Mouse (Mus musculus) embryonic facial prominence, embryonic 12.5 days (tissue): Measurements from ENCODE around the gene Vwa8. TPM values are rescaled to one million over a fixed set of nuclear protein-coding genes. Genes with fewer than 3 reads are reported as not detected.

Experiments
- ATAC-seq: fragments of 200-750 bp; cut with Nextera tagmentation; 2 replicates; pipeline ENCODE4 v1.8.0; 2017; ENCODE audit not compliant: insufficient number of reproducible peaks, insufficient read depth, low FRiP score, low TSS enrichment
- H3K27ac ChIP-seq: fragments of 300-500 bp; sonication (generic); 2 replicates; pipeline ENCODE4 v1.5.1; 2016; ENCODE audit warnings: mild to moderate bottlenecking
- H3K27me3 ChIP-seq: fragments of 300-500 bp; sonication (generic); 2 replicates; pipeline ENCODE4 v1.6.1; 2016; ENCODE audit warnings: mild to moderate bottlenecking, moderate library complexity
- H3K36me3 ChIP-seq: fragments of 300-500 bp; sonication (generic); 2 replicates; pipeline ENCODE4 v1.6.1; 2016; ENCODE audit warnings: mild to moderate bottlenecking
- H3K4me1 ChIP-seq: fragments of 300-500 bp; sonication (generic); 2 replicates; pipeline ENCODE4 v1.6.1; 2016
- H3K4me2 ChIP-seq: fragments of 300-500 bp; sonication (generic); replicated peaks from 2 replicates; pipeline ENCODE4 v1.6.1; 2016; ENCODE audit warnings: mild to moderate bottlenecking, moderate library complexity
- H3K4me3 ChIP-seq: fragments of 300-500 bp; sonication (generic); 2 replicates; pipeline ENCODE4 v1.5.1; 2016; ENCODE audit warnings: mild to moderate bottlenecking
- H3K9ac ChIP-seq: fragments of 300-500 bp; sonication (generic); 2 replicates; pipeline ENCODE4 v1.6.1; 2016; ENCODE audit warnings: mild to moderate bottlenecking, moderate library complexity
- H3K9me3 ChIP-seq: fragments of 300-500 bp; sonication (generic); 2 replicates; pipeline ENCODE4 v1.6.1; 2016; ENCODE audit warnings: mild to moderate bottlenecking, moderate library complexity
- WGBS: fragments of 180-500 bp; shearing (Covaris S2); methylation state at CpG from one replicate; pipeline ENCODE4 v1.1.7; 2016; 5-methylcytosine and 5-hydroxymethylcytosine counted together
- polyA plus RNA-seq: library from polyadenylated mRNA; unstranded; fragments of >200 nt; fragmentation: Nextera tagmentation; extraction: Ambion mirVana; gene quantifications from 2 replicates; pipeline ENCODE4 v1.2.1, GENCODE M21; 2016

Vwa8 gene
- polyA plus RNA-seq, 1 experiment from 2014 or later, result 10.6 TPM

- 26% methylated on average over 15 of the region's 17 CpGs for WGBS
- H3K36me3 ChIP-seq, result no peaks in the 10 kb centered on the region
- H3K4me3 ChIP-seq, result no peak overlapping the region
- 0 out of 2 replicates have a peak overlapping the region, but pooled peaks have one; percentile 13 for H3K4me2 ChIP-seq
- no peak overlapping the region for H3K9ac ChIP-seq
- peak; percentile 12; the same call in 1 of the 2 replicates for ATAC-seq
- H3K27me3 ChIP-seq, result no peaks in the 10 kb centered on the region
- no peaks in the 10 kb centered on the region for H3K9me3 ChIP-seq
- H3K27ac ChIP-seq, result 0 out of 2 replicates have a peak overlapping the region, but pooled peaks have one; percentile 36
- peaks cover 17% of the 10 kb centered on the region for H3K4me1 ChIP-seq
These were observed 308.8 kb downstream of the Vwa8 start for GRCm38 (mm10) chr14:79157451-79158218.

GRCm38 (mm10) chr14:79158219-79158521 is 309.3 kb downstream of the Vwa8 start:
- Histone ChIP-seq H3K27me3 (no peaks in the 10 kb centered on the region), H3K4me3 (no peak overlapping the region), H3K4me2 (no peak overlapping the region), H3K4me1 (peaks cover 17% of the 10 kb centered on the region), H3K36me3 (no peaks in the 10 kb centered on the region), H3K27ac (0 out of 2 replicates have a peak overlapping the region, but pooled peaks have one; percentile 36), H3K9me3 (no peaks in the 10 kb centered on the region), H3K9ac (no peak overlapping the region)
- ATAC-seq, result no peak
- 56% methylated on average over 12 of the region's 12 CpGs for WGBS

GRCm38 (mm10) chr14:79158673-79159200 is 309.9 kb downstream of the Vwa8 start:
- Histone ChIP-seq H3K36me3 (no peaks in the 10 kb centered on the region), H3K9ac (no peak overlapping the region), H3K4me3 (no peak overlapping the region), H3K27me3 (no peaks in the 10 kb centered on the region), H3K9me3 (no peaks in the 10 kb centered on the region), H3K27ac (no peak overlapping the region), H3K4me2 (no peak overlapping the region), H3K4me1 (peaks cover 17% of the 10 kb centered on the region)
- WGBS, result 78% methylated on average over 4 of the region's 4 CpGs
- ATAC-seq, result no peak

- Histone ChIP-seq H3K4me3 (no peak overlapping the region), H3K27ac (no peak overlapping the region)
- WGBS, result 96% methylated on average over 8 of the region's 8 CpGs
These were observed 310.6 kb downstream of the Vwa8 start for GRCm38 (mm10) chr14:79159451-79159850.

GRCm38 (mm10) chr14:79160486-79160885 is 311.6 kb downstream of the Vwa8 start:
- Histone ChIP-seq H3K27ac (no peak overlapping the region), H3K4me3 (no peak overlapping the region), H3K4me2 (no peak overlapping the region), H3K9me3 (no peaks in the 10 kb centered on the region), H3K27me3 (no peaks in the 10 kb centered on the region), H3K4me1 (peaks cover 17% of the 10 kb centered on the region), H3K9ac (no peak overlapping the region), H3K36me3 (no peaks in the 10 kb centered on the region)
- ATAC-seq, result no peak
- 80% methylated on average over 10 of the region's 10 CpGs for WGBS

More at GRCm38 (mm10) chr14:79159451-79159850, 310.6 kb downstream of the Vwa8 start:
- no peak overlapping the region for H3K9ac ChIP-seq
- no peaks in the 10 kb centered on the region for H3K9me3 ChIP-seq
- no peak for ATAC-seq
- H3K4me2 ChIP-seq, result no peak overlapping the region
- H3K4me1 ChIP-seq, result peaks cover 17% of the 10 kb centered on the region
- H3K27me3 ChIP-seq, result no peaks in the 10 kb centered on the region
- no peaks in the 10 kb centered on the region for H3K36me3 ChIP-seq

GRCm38 (mm10) chr14:79160966-79161365 is 312.1 kb downstream of the Vwa8 start:
- H3K4me1 ChIP-seq, result peaks cover 17% of the 10 kb centered on the region
- H3K27ac ChIP-seq, result no peak overlapping the region
- no peak for ATAC-seq
- no peak overlapping the region for H3K4me2 ChIP-seq
- no peak overlapping the region for H3K9ac ChIP-seq
- H3K27me3 ChIP-seq, result no peaks in the 10 kb centered on the region
- no peaks in the 10 kb centered on the region for H3K36me3 ChIP-seq
- no peak overlapping the region for H3K4me3 ChIP-seq
- WGBS, result 89% methylated on average over 7 of the region's 7 CpGs
- H3K9me3 ChIP-seq, result no peaks in the 10 kb centered on the region

- no peak overlapping the region for H3K4me2 ChIP-seq
- 85% methylated on average over 9 of the region's 9 CpGs for WGBS
- no peaks in the 10 kb centered on the region for H3K27me3 ChIP-seq
- no peak overlapping the region for H3K9ac ChIP-seq
- H3K4me3 ChIP-seq, result no peak overlapping the region
- no peaks in the 10 kb centered on the region for H3K9me3 ChIP-seq
- no peak overlapping the region for H3K27ac ChIP-seq
- H3K36me3 ChIP-seq, result no peaks in the 10 kb centered on the region
- ATAC-seq, result no peak
- H3K4me1 ChIP-seq, result peaks cover 17% of the 10 kb centered on the region
These were observed 312.9 kb downstream of the Vwa8 start for GRCm38 (mm10) chr14:79161741-79162140.

GRCm38 (mm10) chr14:79162678-79163077 is 313.8 kb downstream of the Vwa8 start:
- Histone ChIP-seq H3K27ac (no peak overlapping the region), H3K4me3 (no peak overlapping the region), H3K9me3 (no peaks in the 10 kb centered on the region), H3K9ac (no peak overlapping the region), H3K4me1 (peaks cover 7% of the 10 kb centered on the region; the same call in 1 of the 2 replicates), H3K27me3 (no peaks in the 10 kb centered on the region), H3K4me2 (no peak overlapping the region), H3K36me3 (no peaks in the 10 kb centered on the region)
- no peak for ATAC-seq
- WGBS, result 53% methylated on average over 9 of the region's 9 CpGs

GRCm38 (mm10) chr14:79164334-79164733 is 315.5 kb downstream of the Vwa8 start:
- H3K4me3 ChIP-seq, result no peak overlapping the region
- H3K36me3 ChIP-seq, result no peaks in the 10 kb centered on the region
- no peak overlapping the region for H3K27ac ChIP-seq
- H3K9ac ChIP-seq, result no peak overlapping the region
- no peak overlapping the region for H3K4me2 ChIP-seq
- WGBS, result 79% methylated on average over 4 of the region's 4 CpGs
- no peaks in the 10 kb centered on the region for H3K4me1 ChIP-seq
- H3K9me3 ChIP-seq, result no peaks in the 10 kb centered on the region
- no peak for ATAC-seq
- H3K27me3 ChIP-seq, result no peaks in the 10 kb centered on the region

- Histone ChIP-seq H3K27ac (no peak overlapping the region), H3K36me3 (no peaks in the 10 kb centered on the region), H3K4me3 (no peak overlapping the region), H3K4me1 (no peaks in the 10 kb centered on the region), H3K27me3 (no peaks in the 10 kb centered on the region), H3K9ac (no peak overlapping the region), H3K4me2 (no peak overlapping the region), H3K9me3 (no peaks in the 10 kb centered on the region)
- no peak for ATAC-seq
- WGBS, result 87% methylated on average over 2 of the region's 2 CpGs
These were observed 316.1 kb downstream of the Vwa8 start for GRCm38 (mm10) chr14:79164925-79165324.

- Histone ChIP-seq H3K9me3 (no peaks in the 10 kb centered on the region), H3K27ac (no peak overlapping the region), H3K9ac (no peak overlapping the region), H3K4me3 (no peak overlapping the region), H3K36me3 (peaks cover 7% of the 10 kb centered on the region), H3K27me3 (no peaks in the 10 kb centered on the region), H3K4me2 (no peak overlapping the region), H3K4me1 (0 out of 2 replicates have a peak, but pooled peaks cover 4% of the 10 kb centered on the region)
- no peak for ATAC-seq
- WGBS, result 95% methylated on average over 4 of the region's 4 CpGs
These were observed 325.7 kb downstream of the Vwa8 start for GRCm38 (mm10) chr14:79174526-79174925.

GRCm38 (mm10) chr14:79177754-79178153 is 328.9 kb downstream of the Vwa8 start:
- Histone ChIP-seq H3K4me1 (peaks cover 22% of the 10 kb centered on the region; the same call in 1 of the 2 replicates), H3K27me3 (no peaks in the 10 kb centered on the region), H3K9ac (no peak overlapping the region), H3K9me3 (no peaks in the 10 kb centered on the region), H3K4me3 (no peak overlapping the region), H3K36me3 (peaks cover 7% of the 10 kb centered on the region), H3K4me2 (no peak overlapping the region), H3K27ac (no peak overlapping the region)
- WGBS, result 89% methylated on average over 7 of the region's 7 CpGs
- ATAC-seq, result no peak
